Mouse (Mus musculus) neural tube, embryonic 14.5 days (tissue): ENCODE measurements around the gene Stk39. TPM values are rescaled to one million over a fixed set of nuclear protein-coding genes. Genes with fewer than 3 reads are reported as not detected.

Source experiments
- ATAC-seq: fragments of 200-750 bp; cut with Nextera tagmentation; 2 replicates; pipeline ENCODE4 v1.8.0; 2017; ENCODE audit warnings: low read depth, mild to moderate bottlenecking, moderate TSS enrichment, moderate library complexity
- H3K27ac ChIP-seq: fragments of 300-500 bp; sonication (generic); 2 replicates; pipeline ENCODE4 v1.5.1; 2014; ENCODE audit warnings: low read depth, mild to moderate bottlenecking, control low read depth, low read length, moderate library complexity, mixed read lengths
- H3K27me3 ChIP-seq: fragments of 300-500 bp; sonication (generic); 2 replicates; pipeline ENCODE4 v1.6.1; 2014; ENCODE audit warnings: low read length; ENCODE audit not compliant: control insufficient read depth, insufficient read depth
- H3K36me3 ChIP-seq: fragments of 300-500 bp; sonication (generic); 2 replicates; pipeline ENCODE4 v1.6.1; 2014; ENCODE audit warnings: low read length, mixed read lengths; ENCODE audit not compliant: control insufficient read depth, insufficient read depth
- H3K4me1 ChIP-seq: fragments of 300-500 bp; sonication (generic); 2 replicates; pipeline ENCODE4 v1.6.1; 2014; ENCODE audit warnings: low read length; ENCODE audit not compliant: control insufficient read depth, insufficient read depth
- H3K4me2 ChIP-seq: fragments of 300-500 bp; sonication (generic); 2 replicates; pipeline ENCODE4 v1.6.1; 2014; ENCODE audit warnings: mild to moderate bottlenecking, low read depth, low read length, control low read depth
- H3K4me3 ChIP-seq: fragments of 300-500 bp; sonication (generic); 2 replicates; pipeline ENCODE4 v1.5.1; 2014; ENCODE audit warnings: low read depth, low read length, control low read depth, mixed read lengths
- H3K9ac ChIP-seq: fragments of 300-500 bp; sonication (generic); replicated peaks from 2 replicates; pipeline ENCODE4 v1.6.1; 2014; ENCODE audit warnings: low read depth, mild to moderate bottlenecking, control low read depth, low read length, mixed read lengths
- H3K9me3 ChIP-seq: fragments of 300-500 bp; sonication (generic); 2 replicates; pipeline ENCODE4 v1.6.1; 2016; ENCODE audit warnings: low read length; ENCODE audit not compliant: control insufficient read depth
- WGBS: fragments of 180-500 bp; shearing (Covaris S2); extraction: QIAGEN DNeasy Blood & Tissue Kit; methylation state at CpG from one replicate; pipeline ENCODE4 v1.1.7; 2014; 5-methylcytosine and 5-hydroxymethylcytosine counted together
- polyA plus RNA-seq: library from polyadenylated mRNA; unstranded; fragments of >200 nt; fragmentation: Nextera tagmentation; extraction: Ambion mirVana; gene quantifications from 2 replicates; pipeline ENCODE4 v1.2.1, GENCODE M21; 2014

Stk39 gene
- polyA plus RNA-seq, 1 experiment from 2014 or later = 37.0 TPM

DNA sequence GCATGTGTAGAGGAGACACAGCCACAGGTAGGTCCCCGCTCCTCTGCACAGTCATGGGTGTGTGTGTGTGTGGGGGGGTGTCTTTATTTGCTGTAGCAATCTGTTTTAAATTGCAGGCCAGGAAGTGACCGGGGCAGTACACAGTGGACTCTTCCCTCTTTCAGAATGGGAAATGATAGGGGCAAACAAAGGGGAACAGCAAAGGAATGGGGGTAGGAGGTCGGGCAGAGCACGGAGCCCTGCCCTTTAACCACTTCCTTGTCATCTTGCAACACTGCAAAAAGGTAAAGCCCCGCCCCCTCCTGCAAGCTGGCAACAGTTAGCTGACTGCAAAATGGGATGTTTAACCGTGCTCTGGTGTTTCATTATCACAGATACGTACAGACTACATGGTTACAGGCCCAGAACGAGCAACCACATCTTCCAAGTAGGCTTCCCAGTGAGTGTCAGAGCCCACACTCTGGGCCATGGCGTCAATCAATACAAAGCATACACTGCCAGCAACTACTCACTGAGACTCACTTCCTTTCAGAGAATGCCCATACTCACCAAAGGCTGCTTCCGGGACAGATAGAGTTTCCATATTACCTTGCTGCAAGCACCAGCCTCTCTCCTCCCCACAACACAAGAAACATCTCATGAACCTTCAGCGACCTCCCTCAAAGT, 89.5 kb downstream of the Stk39 start:
- Histone ChIP-seq H3K9me3 (no peaks in the 10 kb centered on the region), H3K4me3 (no peak overlapping the region), H3K9ac (no peak overlapping the region), H3K27me3 (no peaks in the 10 kb centered on the region), H3K36me3 (no peaks in the 10 kb centered on the region), H3K27ac (no peak overlapping the region), H3K4me1 (0 out of 2 replicates have a peak, but pooled peaks cover 4% of the 10 kb centered on the region), H3K4me2 (no peak overlapping the region)
- ATAC-seq = no peak
- WGBS = 59% methylated on average over 11 of the region's 11 CpGs

GRCm38 (mm10) chr2:68381881-68382280, 90.2 kb downstream of the Stk39 start:
- H3K4me1 ChIP-seq = 0 out of 2 replicates have a peak, but pooled peaks cover 4% of the 10 kb centered on the region
- 77% methylated on average over 4 of the region's 4 CpGs for WGBS

DNA sequence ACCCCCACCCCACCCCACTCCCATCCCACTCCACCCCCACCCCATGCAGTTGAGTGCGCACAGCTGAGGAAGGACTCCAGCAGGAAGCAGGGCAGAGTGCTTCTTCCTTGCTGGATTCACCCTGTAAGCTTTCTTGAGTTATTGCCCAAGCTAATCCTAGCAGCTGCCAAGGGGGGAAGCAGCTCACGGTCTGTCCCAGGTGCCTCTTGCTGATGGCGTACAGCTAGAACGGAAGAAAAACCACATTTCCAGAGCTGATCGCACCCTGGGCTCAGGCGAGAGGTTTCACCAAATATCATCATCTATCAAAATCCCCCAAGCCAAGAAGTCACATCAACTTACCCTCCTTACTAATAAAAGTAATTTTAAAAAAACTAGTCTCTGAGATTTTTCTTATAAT, 90.9 kb downstream of the Stk39 start:
- no peak overlapping the region for H3K27ac ChIP-seq
- 46% methylated on average over 6 of the region's 6 CpGs for WGBS
- H3K36me3 ChIP-seq = no peaks in the 10 kb centered on the region
- H3K4me2 ChIP-seq = no peak overlapping the region
- no peaks in the 10 kb centered on the region for H3K27me3 ChIP-seq
- ATAC-seq = no peak
- H3K4me1 ChIP-seq = 0 out of 2 replicates have a peak, but pooled peaks cover 4% of the 10 kb centered on the region
- H3K9me3 ChIP-seq = no peaks in the 10 kb centered on the region
- no peak overlapping the region for H3K4me3 ChIP-seq
- H3K9ac ChIP-seq = no peak overlapping the region

More at GRCm38 (mm10) chr2:68381881-68382280, 90.2 kb downstream of the Stk39 start:
- Histone ChIP-seq H3K9ac (no peak overlapping the region), H3K9me3 (no peaks in the 10 kb centered on the region), H3K36me3 (no peaks in the 10 kb centered on the region), H3K27me3 (no peaks in the 10 kb centered on the region), H3K4me2 (no peak overlapping the region), H3K4me3 (no peak overlapping the region), H3K27ac (no peak overlapping the region)
- ATAC-seq = no peak

DNA sequence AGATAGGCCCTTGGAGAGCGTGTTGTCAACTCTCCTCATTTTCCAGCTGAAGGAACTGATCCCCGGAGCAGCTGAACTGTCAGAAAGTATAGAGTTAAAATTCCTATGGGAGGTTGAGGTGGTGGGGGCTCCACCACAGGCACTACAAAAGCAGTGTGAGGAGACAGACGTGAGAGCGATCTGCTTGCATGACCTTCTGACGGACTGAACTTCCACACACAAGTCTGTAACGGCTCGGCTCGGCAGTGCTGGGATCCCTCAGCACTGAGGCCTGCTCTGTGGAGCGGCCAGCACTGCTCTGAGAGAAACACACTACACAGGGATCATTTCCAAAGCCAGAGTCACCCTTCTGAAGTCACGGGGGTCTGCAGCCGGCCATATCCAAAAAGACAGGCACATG, 92.4 kb downstream of the Stk39 start:
- no peak overlapping the region for H3K4me3 ChIP-seq
- 58% methylated on average over 11 of the region's 11 CpGs for WGBS
- no peaks in the 10 kb centered on the region for H3K9me3 ChIP-seq
- no peak overlapping the region for H3K4me2 ChIP-seq
- no peak overlapping the region for H3K9ac ChIP-seq
- ATAC-seq = 0 out of 2 replicates have a peak, but pooled peaks have one; percentile 33
- 0 out of 2 replicates have a peak, but pooled peaks cover 4% of the 10 kb centered on the region for H3K4me1 ChIP-seq
- no peaks in the 10 kb centered on the region for H3K36me3 ChIP-seq
- no peaks in the 10 kb centered on the region for H3K27me3 ChIP-seq
- no peak overlapping the region for H3K27ac ChIP-seq

DNA sequence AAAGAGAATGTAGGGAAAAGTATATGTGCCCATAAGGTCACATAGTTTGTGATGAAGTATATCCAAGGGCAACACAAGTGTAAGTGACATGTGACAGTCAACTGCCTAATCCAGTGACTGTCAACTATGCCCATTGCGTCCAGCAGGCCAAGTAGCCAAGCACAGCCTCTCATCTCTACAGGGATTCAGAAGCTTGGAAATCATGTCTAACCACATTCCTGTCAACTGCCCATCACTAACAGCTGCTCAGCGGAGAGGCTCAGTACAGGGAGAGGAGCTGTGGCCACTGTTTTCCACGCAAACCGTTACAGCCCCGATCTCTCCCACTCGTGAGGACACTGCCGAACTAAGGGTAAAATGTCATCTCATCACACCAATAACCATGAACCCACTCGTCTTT, 93.7 kb downstream of the Stk39 start:
- ATAC-seq = no peak
- Histone ChIP-seq H3K27ac (no peak overlapping the region), H3K4me1 (0 out of 2 replicates have a peak, but pooled peaks cover 4% of the 10 kb centered on the region), H3K9ac (no peak overlapping the region), H3K27me3 (no peaks in the 10 kb centered on the region), H3K4me2 (no peak overlapping the region), H3K4me3 (no peak overlapping the region), H3K9me3 (no peaks in the 10 kb centered on the region), H3K36me3 (no peaks in the 10 kb centered on the region)
- WGBS = 86% methylated on average over 8 of the region's 8 CpGs

DNA sequence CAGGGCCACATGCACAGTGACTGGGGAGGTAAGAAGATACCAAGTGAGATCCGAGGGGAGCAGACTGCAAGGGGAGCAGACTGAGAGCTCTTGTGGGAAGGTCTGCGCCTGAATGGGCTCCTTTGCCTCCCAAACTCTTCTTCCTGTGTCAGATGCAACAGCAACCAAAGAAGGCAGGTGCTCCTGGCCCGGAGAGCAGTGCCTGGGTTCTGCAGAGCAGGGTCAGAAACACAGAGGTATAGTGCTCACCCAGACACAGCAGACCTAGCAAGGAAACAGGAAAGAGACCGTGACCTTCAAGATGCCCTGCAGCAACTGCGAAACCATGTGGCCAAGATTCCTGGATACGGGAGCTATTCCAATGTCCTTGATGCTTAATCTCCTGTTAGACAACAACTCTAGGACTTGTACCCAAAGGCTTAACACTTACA, 94.8 kb downstream of the Stk39 start:
- Histone ChIP-seq H3K9me3 (no peaks in the 10 kb centered on the region), H3K9ac (no peak overlapping the region), H3K4me1 (0 out of 2 replicates have a peak, but pooled peaks cover 4% of the 10 kb centered on the region), H3K4me3 (no peak overlapping the region), H3K4me2 (no peak overlapping the region), H3K36me3 (no peaks in the 10 kb centered on the region), H3K27me3 (no peaks in the 10 kb centered on the region), H3K27ac (no peak overlapping the region)
- ATAC-seq = no peak
- 88% methylated on average over 6 of the region's 6 CpGs for WGBS

GRCm38 (mm10) chr2:68376660-68377059, 95.4 kb downstream of the Stk39 start:
- H3K9ac ChIP-seq = no peak overlapping the region
- no peaks in the 10 kb centered on the region for H3K36me3 ChIP-seq
- H3K4me3 ChIP-seq = no peak overlapping the region
- 0 out of 2 replicates have a peak, but pooled peaks cover 4% of the 10 kb centered on the region for H3K4me1 ChIP-seq
- H3K27me3 ChIP-seq = no peaks in the 10 kb centered on the region
- ATAC-seq = no peak
- WGBS = 84% methylated on average over 12 of the region's 12 CpGs
- no peak overlapping the region for H3K4me2 ChIP-seq
- H3K9me3 ChIP-seq = no peaks in the 10 kb centered on the region
- H3K27ac ChIP-seq = no peak overlapping the region

DNA sequence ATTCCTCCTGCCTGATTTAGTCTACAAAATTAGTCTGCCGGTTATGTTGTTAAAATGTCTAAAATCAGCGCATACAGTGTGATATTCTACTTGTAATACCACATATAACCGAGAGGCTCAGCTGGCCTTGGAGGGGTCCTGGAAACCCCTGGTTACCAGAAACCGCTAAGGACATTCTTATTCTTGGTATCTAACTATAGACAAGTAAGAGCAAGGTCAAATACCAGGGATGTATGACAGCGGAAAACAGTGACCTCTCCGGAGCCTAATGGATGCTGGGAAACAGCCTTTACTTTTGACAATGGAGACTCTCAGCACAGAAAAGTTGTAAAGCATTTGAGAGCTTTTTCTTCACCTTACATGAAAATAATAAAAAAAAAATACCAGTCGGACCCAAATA, 97.9 kb downstream of the Stk39 start:
- 77% methylated on average over 7 of the region's 7 CpGs for WGBS
- Histone ChIP-seq H3K4me2 (no peak overlapping the region), H3K27ac (no peak overlapping the region)

GRCm38 (mm10) chr2:68371912-68372311, 100.2 kb downstream of the Stk39 start:
- Histone ChIP-seq H3K4me1 (peaks cover 2% of the 10 kb centered on the region; the same call in 1 of the 2 replicates), H3K4me3 (no peak overlapping the region), H3K4me2 (no peak overlapping the region), H3K9me3 (no peaks in the 10 kb centered on the region), H3K36me3 (no peaks in the 10 kb centered on the region), H3K9ac (no peak overlapping the region), H3K27ac (no peak overlapping the region), H3K27me3 (no peaks in the 10 kb centered on the region)
- 82% methylated on average over 6 of the region's 6 CpGs for WGBS
- no peak for ATAC-seq

More for the DNA sequence above, 97.9 kb downstream of the Stk39 start:
- H3K9me3 ChIP-seq = no peaks in the 10 kb centered on the region
- no peak overlapping the region for H3K9ac ChIP-seq
- no peak for ATAC-seq
- H3K36me3 ChIP-seq = no peaks in the 10 kb centered on the region
- no peak overlapping the region for H3K4me3 ChIP-seq
- H3K4me1 ChIP-seq = no peaks in the 10 kb centered on the region
- H3K27me3 ChIP-seq = no peaks in the 10 kb centered on the region
